Mouse (Mus musculus) liver, embryonic 14.5 days (tissue): ENCODE data around the gene Taldo1. TPM values are rescaled to one million over a fixed set of nuclear protein-coding genes. Genes with fewer than 3 reads are reported as not detected.

Experiments used
- ATAC-seq: fragments of 200-750 bp; cut with Nextera tagmentation; 2 replicates; pipeline ENCODE4 v1.8.0; 2017; ENCODE audit warnings: moderate number of reproducible peaks, mild to moderate bottlenecking, moderate library complexity; ENCODE audit not compliant: insufficient read depth
- DNase-seq, 3 experiments: peaks; one replicate each; pipeline ENCODE4 v3.0.0-alpha.2; 2012 to 2013; ENCODE audit warnings: low read depth in 3 of 3, low spot score in 3 of 3
- H3K27ac ChIP-seq: fragments of 300-500 bp; sonication (generic); 2 replicates; pipeline ENCODE4 v1.5.1; 2014; ENCODE audit warnings: moderate library complexity, mild to moderate bottlenecking, control low read depth, inconsistent platforms
- H3K27me3 ChIP-seq: fragments of 300-500 bp; sonication (generic); 2 replicates; pipeline ENCODE4 v1.6.1; 2014; ENCODE audit warnings: mild to moderate bottlenecking, low read length, moderate library complexity; ENCODE audit not compliant: control insufficient read depth, insufficient read depth
- H3K36me3 ChIP-seq: fragments of 300-500 bp; sonication (generic); replicated peaks from 2 replicates; pipeline ENCODE4 v1.6.1; 2014; ENCODE audit warnings: low read depth; ENCODE audit not compliant: control insufficient read depth, insufficient read depth
- H3K4me1 ChIP-seq, 2 experiments: fragments of 200-500 bp in 1 of 2; fragments of 300-500 bp in 1 of 2; sonication (generic) in 1 of 2; replicated peaks; 2 replicates each; pipeline ENCODE4 v1.6.1; 2012 to 2014; ENCODE audit warnings: antibody characterized with exemption in 1 of 2, inconsistent platforms in 1 of 2, low read length in 1 of 2; ENCODE audit not compliant: control insufficient read depth in 2 of 2, insufficient read depth in 2 of 2
- H3K4me2 ChIP-seq: fragments of 300-500 bp; sonication (generic); 2 replicates; pipeline ENCODE4 v1.6.1; 2014; ENCODE audit warnings: low read depth, mild to moderate bottlenecking, control low read depth, moderate library complexity
- H3K4me3 ChIP-seq, 2 experiments: fragments of 200-500 bp in 1 of 2; fragments of 300-500 bp in 1 of 2; sonication (generic) in 1 of 2; 2 replicates each; pipeline ENCODE4 v1.5.1; 2012 to 2014; ENCODE audit warnings: low read depth in 2 of 2, low read length in 2 of 2, mild to moderate bottlenecking in 2 of 2, control low read depth in 1 of 2, inconsistent platforms in 1 of 2, moderate library complexity in 1 of 2; ENCODE audit not compliant: insufficient read depth in 1 of 2
- H3K9ac ChIP-seq: fragments of 300-500 bp; sonication (generic); replicated peaks from 2 replicates; pipeline ENCODE4 v1.6.1; 2014; ENCODE audit warnings: mild to moderate bottlenecking, control low read depth, moderate library complexity
- H3K9me3 ChIP-seq: fragments of 300-500 bp; sonication (generic); 2 replicates; pipeline ENCODE4 v1.6.1; 2016; ENCODE audit warnings: low read length, mixed read lengths; ENCODE audit not compliant: control insufficient read depth
- CTCF ChIP-seq: IDR thresholded peaks from 2 replicates; pipeline ENCODE4 v1.5.1; 2016; ENCODE audit warnings: antibody characterized with exemption, low read depth, control low read depth
- EP300 ChIP-seq: IDR thresholded peaks from 2 replicates; pipeline ENCODE4 v1.6.1; 2016; ENCODE audit warnings: antibody characterized with exemption, low read depth
- WGBS: fragments of 180-500 bp; shearing (Covaris S2); extraction: QIAGEN DNeasy Blood & Tissue Kit; methylation state at CpG from one replicate; pipeline ENCODE4 v1.1.7; 2014; ENCODE audit not compliant: insufficient replicate concordance; 5-methylcytosine and 5-hydroxymethylcytosine counted together
- polyA plus RNA-seq, 2 experiments: library from polyadenylated mRNA; depleted of rRNA in 1 of 2; stranded (reverse) in 1 of 2; unstranded in 1 of 2; fragments of >200 nt; fragmentation: Nextera tagmentation in 1 of 2; extraction: Ambion mirVana in 1 of 2; gene quantifications; 2 replicates each; pipeline versions ENCODE4 v1.2.1 to v1.2.3; 2012 to 2014

Taldo1 gene
- polyA plus RNA-seq, 2 experiments = 266 to 428 TPM

GRCm38 (mm10) chr7:141408833-141409232 is 16.8 kb downstream of the Taldo1 start:
- peaks cover 3 to 6% of the 10 kb centered on the region in 2 experiments; a peak in 3 of 4 replicates for H3K4me1 ChIP-seq
- no peak overlapping the region for H3K4me2 ChIP-seq
- TF ChIP-seq EP300 = no peak
- TF ChIP-seq CTCF = peak; percentile 98
- H3K9me3 ChIP-seq = no peaks in the 10 kb centered on the region
- no peak overlapping the region for H3K27ac ChIP-seq
- ATAC-seq (peak; percentile 56), DNase-seq (peak in 2 of 3 experiments; percentile 61 to 67)
- no peaks in the 10 kb centered on the region for H3K27me3 ChIP-seq
- H3K9ac ChIP-seq = no peak overlapping the region
- WGBS = 10% methylated on average over 11 of the region's 11 CpGs
- H3K4me3 ChIP-seq = no peak overlapping the region
- H3K36me3 ChIP-seq = peaks cover 13% of the 10 kb centered on the region; the same call in 1 of the 2 replicates

GRCm38 (mm10) chr7:141410631-141411030 is 18.6 kb downstream of the Taldo1 start:
- Histone ChIP-seq H3K9me3 (no peaks in the 10 kb centered on the region), H3K27ac (no peak overlapping the region), H3K4me1 (peaks cover 11 to 14% of the 10 kb centered on the region in 2 experiments), H3K36me3 (peaks cover 4% of the 10 kb centered on the region; the same call in 1 of the 2 replicates), H3K27me3 (no peaks in the 10 kb centered on the region), H3K9ac (no peak overlapping the region), H3K4me3 (no peak overlapping the region), H3K4me2 (no peak overlapping the region)
- TF ChIP-seq CTCF = no peak
- no peak for TF ChIP-seq EP300
- DNase-seq (no peak), ATAC-seq (no peak)
- 86% methylated on average over 8 of the region's 8 CpGs for WGBS

- H3K4me3 ChIP-seq = no peak overlapping the region
- TF ChIP-seq EP300 = no peak
- no peak for TF ChIP-seq CTCF
- H3K4me2 ChIP-seq = no peak overlapping the region
- ATAC-seq = no peak
- no peaks in the 10 kb centered on the region for H3K9me3 ChIP-seq
- peaks cover 4% of the 10 kb centered on the region; the same call in 1 of the 2 replicates for H3K36me3 ChIP-seq
- no peak overlapping the region for H3K27ac ChIP-seq
- no peak for DNase-seq
- no peak overlapping the region for H3K9ac ChIP-seq
- no peaks in the 10 kb centered on the region for H3K27me3 ChIP-seq
- 77% methylated on average over 1 of the region's 1 CpGs for WGBS
- peaks cover 11 to 14% of the 10 kb centered on the region in 2 experiments for H3K4me1 ChIP-seq
Observed at GRCm38 (mm10) chr7:141411667-141412066, 19.7 kb downstream of the Taldo1 start.

GRCm38 (mm10) chr7:141413331-141413730 is 21.3 kb downstream of the Taldo1 start:
- H3K4me1 ChIP-seq = peaks cover 11 to 14% of the 10 kb centered on the region in 2 experiments
- peak overlapping the region; percentile 72 for H3K27ac ChIP-seq
- peak overlapping the region; percentile 90 for H3K9ac ChIP-seq
- peak overlapping the region; percentile 100 for H3K4me2 ChIP-seq
- ATAC-seq = peak; percentile 10; the same call in 1 of the 2 replicates
- peak overlapping the region; percentile 84 to 89 for H3K4me3 ChIP-seq
- H3K36me3 ChIP-seq = peaks cover 2% of the 10 kb centered on the region; the same call in 1 of the 2 replicates
- H3K27me3 ChIP-seq = no peaks in the 10 kb centered on the region
- TF ChIP-seq EP300 (no peak), CTCF (no peak)
- DNase-seq = no peak
- 3% methylated on average over 16 of the region's 16 CpGs for WGBS
- no peaks in the 10 kb centered on the region for H3K9me3 ChIP-seq

GRCm38 (mm10) chr7:141413809-141414584 is 22.0 kb downstream of the Taldo1 start, which contains the start of gene Gatd1:
TSS of gene Gatd1 (minus strand) at chr7:141414136.
- no peaks in the 10 kb centered on the region for H3K27me3 ChIP-seq
- DNase-seq (peak; percentile 97 to 98 (median 98)), ATAC-seq (peak; percentile 94)
- peaks cover 2% of the 10 kb centered on the region; the same call in 1 of the 2 replicates for H3K36me3 ChIP-seq
- TF ChIP-seq CTCF = peak; percentile 49
- TF ChIP-seq EP300 = no peak
- peak within 1 kb of the TSS; percentile 72 for H3K27ac ChIP-seq
- H3K9ac ChIP-seq = peak within 1 kb of the TSS; percentile 90
- peak within 1 kb of the TSS; percentile 100 for H3K4me2 ChIP-seq
- WGBS = under 1% methylated on average over 53 of the region's 56 CpGs
- H3K4me3 ChIP-seq = peak within 1 kb of the TSS; percentile 89
- peaks cover 11 to 14% of the 10 kb centered on the region in 2 experiments for H3K4me1 ChIP-seq
- H3K9me3 ChIP-seq = no peaks in the 10 kb centered on the region
